Mouse (Mus musculus): ENCODE results near the gene Col6a1.

- TF ChIP-seq CTCF (IDR thresholded peaks at IDR 0.05; ENCODE audit: low read depth) (no peak), EP300 (optimal IDR thresholded peaks at IDR 0.05) (no peak)
Observed at GRCm38 (mm10) chr10:76762411-76762810, 36.4 kb upstream of the Col6a1 start.
